Mouse (Mus musculus) T-helper 17 cell (primary cell): ENCODE measurements at regions not wholly inside any gene's neighbourhood (a gene's known extent, or its start where the extent isn't known, plus 50 kb on each side); places are given as distances from the start of the nearest gene placed in this dataset.

Experiments
- in situ Hi-C, 2 experiments: fragments of 300-600 bp; cut with MboI, MseI; formaldehyde crosslinking; loops; 1 replicate in 1 of 2; 2 replicates in 1 of 2; pipeline ENCODE4 v1.15.1; 2025; ENCODE audit warnings: high pct_unique_total_duplicates in 2 of 2

- in situ Hi-C loops, result no loop called here
Observed at GRCm38 (mm10) chr10:91591398-91591811, 410.3 kb upstream of the Tmpo start.

- in situ Hi-C loops, result no loop called here
Observed at GRCm38 (mm10) chr10:91583204-91583603, 402.1 kb upstream of the Tmpo start.

GRCm38 (mm10) chr10:91580959-91581358, 399.8 kb upstream of the Tmpo start:
- in situ Hi-C loops, result no loop called here

GRCm38 (mm10) chr10:91575323-91576064, 394.4 kb upstream of the Tmpo start:
- in situ Hi-C loops, result no loop called here

GRCm38 (mm10) chr10:91572796-91573195, 391.7 kb upstream of the Tmpo start:
- in situ Hi-C loops, result no loop called here

- in situ Hi-C loops, result no loop called here
Observed at GRCm38 (mm10) chr10:91569046-91569445, 387.9 kb upstream of the Tmpo start.

- in situ Hi-C loops, result no loop called here
Observed at GRCm38 (mm10) chr10:91566116-91566774, 385.1 kb upstream of the Tmpo start.

GRCm38 (mm10) chr10:91559307-91559706, 378.2 kb upstream of the Tmpo start:
- in situ Hi-C loops, result no loop called here

GRCm38 (mm10) chr10:91548071-91548470, 367.0 kb upstream of the Tmpo start:
- in situ Hi-C loops, result no loop called here

GRCm38 (mm10) chr10:91546140-91546539, 365.0 kb upstream of the Tmpo start:
- in situ Hi-C loops, result no loop called here

- in situ Hi-C loops, result no loop called here
Observed at GRCm38 (mm10) chr10:91545421-91545820, 364.3 kb upstream of the Tmpo start.

- in situ Hi-C loops, result no loop called here
Observed at GRCm38 (mm10) chr10:91543167-91543918, 362.2 kb upstream of the Tmpo start.

GRCm38 (mm10) chr10:91542201-91542604, 361.1 kb upstream of the Tmpo start:
- in situ Hi-C loops, result no loop called here

GRCm38 (mm10) chr10:91537241-91537640, 356.1 kb upstream of the Tmpo start:
- in situ Hi-C loops, result no loop called here

- in situ Hi-C loops, result no loop called here
Observed at GRCm38 (mm10) chr10:91535392-91535791, 354.3 kb upstream of the Tmpo start.

- in situ Hi-C loops, result no loop called here
Observed at GRCm38 (mm10) chr10:91528305-91528704, 347.2 kb upstream of the Tmpo start.

GRCm38 (mm10) chr10:91521168-91521567, 340.1 kb upstream of the Tmpo start:
- in situ Hi-C loops, result no loop called here

- in situ Hi-C loops, result no loop called here
Observed at GRCm38 (mm10) chr10:91515021-91515371, 333.9 kb upstream of the Tmpo start.

GRCm38 (mm10) chr10:91514163-91515020, 333.3 kb upstream of the Tmpo start:
- in situ Hi-C loops, result no loop called here

- in situ Hi-C loops, result no loop called here
Observed at GRCm38 (mm10) chr10:91507038-91507437, 325.9 kb upstream of the Tmpo start.

GRCm38 (mm10) chr10:91504891-91505290, 323.8 kb upstream of the Tmpo start:
- in situ Hi-C loops, result no loop called here

GRCm38 (mm10) chr10:91498543-91498942, 317.4 kb upstream of the Tmpo start:
- in situ Hi-C loops, result no loop called here
